Mouse (Mus musculus) heart, embryonic 12.5 days (tissue): ENCODE results near the gene Snrnp35. TPM values are rescaled to one million over a fixed set of nuclear protein-coding genes. Genes with fewer than 3 reads are reported as not detected.

ENCODE experiments used
- ATAC-seq: fragments of 200-750 bp; cut with Nextera tagmentation; 2 replicates; pipeline ENCODE4 v1.8.0; 2017; ENCODE audit warnings: moderate TSS enrichment, moderate library complexity; ENCODE audit not compliant: insufficient number of reproducible peaks, low FRiP score
- H3K27ac ChIP-seq: fragments of 300-500 bp; sonication (generic); 2 replicates; pipeline ENCODE4 v1.5.1; 2016; ENCODE audit warnings: mild to moderate bottlenecking, moderate library complexity; ENCODE audit not compliant: poor library complexity, severe bottlenecking
- H3K27me3 ChIP-seq: fragments of 300-500 bp; sonication (generic); replicated peaks from 2 replicates; pipeline ENCODE4 v1.6.1; 2016; ENCODE audit warnings: mild to moderate bottlenecking, moderate library complexity
- H3K36me3 ChIP-seq: fragments of 300-500 bp; sonication (generic); 2 replicates; pipeline ENCODE4 v1.6.1; 2016; ENCODE audit warnings: mild to moderate bottlenecking, moderate library complexity
- H3K4me1 ChIP-seq: fragments of 300-500 bp; sonication (generic); replicated peaks from 2 replicates; pipeline ENCODE4 v1.6.1; 2016; ENCODE audit warnings: mild to moderate bottlenecking
- H3K4me2 ChIP-seq: fragments of 300-500 bp; sonication (generic); 2 replicates; pipeline ENCODE4 v1.6.1; 2016; ENCODE audit warnings: mild to moderate bottlenecking, moderate library complexity
- H3K4me3 ChIP-seq: fragments of 300-500 bp; sonication (generic); 2 replicates; pipeline ENCODE4 v1.5.1; 2016; ENCODE audit warnings: mild to moderate bottlenecking
- H3K9ac ChIP-seq: fragments of 300-500 bp; sonication (generic); 2 replicates; pipeline ENCODE4 v1.6.1; 2016; ENCODE audit warnings: mild to moderate bottlenecking, moderate library complexity
- H3K9me3 ChIP-seq: fragments of 300-500 bp; sonication (generic); replicated peaks from 2 replicates; pipeline ENCODE4 v1.6.1; 2016; ENCODE audit warnings: mild to moderate bottlenecking, moderate library complexity
- WGBS: fragments of 180-500 bp; shearing (Covaris S2); methylation state at CpG from one replicate; pipeline ENCODE4 v1.1.7; 2016; 5-methylcytosine and 5-hydroxymethylcytosine counted together
- polyA plus RNA-seq: library from polyadenylated mRNA; unstranded; fragments of >200 nt; fragmentation: Nextera tagmentation; extraction: Ambion mirVana; gene quantifications from 2 replicates; pipeline ENCODE4 v1.2.1, GENCODE M21; 2016

Gene Snrnp35
- polyA plus RNA-seq, 1 experiment from 2014 or later = 24.0 TPM

DNA sequence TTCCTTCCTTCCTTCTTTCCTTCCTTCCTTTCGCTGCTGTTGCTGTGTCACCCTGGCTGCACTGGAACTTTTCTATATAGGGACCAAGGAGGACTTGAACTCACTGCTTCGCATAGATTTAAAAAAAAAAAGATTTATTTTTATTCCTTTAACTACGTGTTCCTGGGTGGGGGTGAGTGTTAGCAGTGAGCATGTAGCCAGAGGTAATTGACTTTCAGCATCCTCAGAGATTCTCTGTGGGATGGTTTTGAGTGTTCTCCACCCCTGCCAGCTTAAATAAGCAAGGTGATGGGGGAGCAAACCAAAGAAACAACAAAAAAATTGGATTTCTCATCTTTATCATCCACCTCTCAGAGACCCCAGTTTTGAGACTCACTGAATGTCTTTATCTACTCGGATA is 57.0 kb downstream of the Snrnp35 start:
- no peak for ATAC-seq
- H3K4me2 ChIP-seq = peak overlapping the region; percentile 55
- WGBS = 72% methylated on average over 4 of the region's 4 CpGs
- H3K9me3 ChIP-seq = no peaks in the 10 kb centered on the region
- no peaks in the 10 kb centered on the region for H3K27me3 ChIP-seq
- H3K4me1 ChIP-seq = peaks cover 19% of the 10 kb centered on the region
- H3K36me3 ChIP-seq = peaks cover 22% of the 10 kb centered on the region
- H3K27ac ChIP-seq = peak overlapping the region; percentile 13; the same call in 1 of the 2 replicates
- no peak overlapping the region for H3K9ac ChIP-seq
- peak overlapping the region; percentile 87 for H3K4me3 ChIP-seq

DNA sequence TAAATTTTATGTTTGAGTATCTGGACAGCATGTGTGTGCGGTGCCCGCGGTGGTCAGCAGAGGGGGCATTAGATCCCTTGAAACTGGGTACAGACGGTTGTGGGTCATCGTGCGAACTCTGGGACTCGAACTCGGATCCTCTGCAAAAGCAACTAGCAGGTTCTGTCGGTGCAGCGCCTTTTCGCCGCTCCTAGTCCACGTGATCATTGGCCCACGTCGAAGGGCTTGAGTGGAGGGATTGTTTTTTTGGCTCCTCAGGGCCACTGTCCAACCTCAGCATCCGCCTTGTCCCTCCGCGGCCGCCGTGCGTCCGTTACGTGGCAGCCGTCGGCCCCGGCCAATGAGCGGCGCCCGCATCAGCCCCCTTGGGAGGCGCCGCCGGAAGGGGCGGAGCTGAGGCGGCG is 57.5 kb downstream of the Snrnp35 start, which contains the start of gene Tmed2:
Tmed2 (plus strand) TSS at position 313 of the 404 bp plus-strand sequence.
- Histone ChIP-seq H3K9me3 (no peaks in the 10 kb centered on the region), H3K4me1 (peaks cover 18% of the 10 kb centered on the region), H3K27ac (peak within 1 kb of the TSS; percentile 92), H3K4me2 (peak within 1 kb of the TSS; percentile 80), H3K9ac (peak within 1 kb of the TSS; percentile 94), H3K27me3 (no peaks in the 10 kb centered on the region), H3K4me3 (peak within 1 kb of the TSS; percentile 87), H3K36me3 (peaks cover 27% of the 10 kb centered on the region)
- ATAC-seq = peak; percentile 93
- under 1% methylated on average over 35 of the region's 35 CpGs for WGBS

Other genes starting within 250 kb of the Snrnp35 start
- 7.5 and 7.8 TPM in 2 replicates for gene Pitpnm2, start 233.4 kb upstream of the Snrnp35 start, polyA plus RNA-seq
- 13.4 and 14.8 TPM in 2 replicates for gene Mphosph9, start 155.2 kb upstream of the Snrnp35 start, polyA plus RNA-seq
- 18.2 and 19.4 TPM in 2 replicates for gene 2810006K23Rik, start 155.0 kb upstream of the Snrnp35 start, polyA plus RNA-seq
- 61.2 and 69.9 TPM in 2 replicates for gene Cdk2ap1, start 120.1 kb upstream of the Snrnp35 start, polyA plus RNA-seq
- gene Sbno1, start 57.1 kb upstream of the Snrnp35 start, polyA plus RNA-seq = 71.8 and 75.3 TPM in 2 replicates
- gene Kmt5a, start 43.2 kb upstream of the Snrnp35 start, polyA plus RNA-seq = 81.1 and 85.4 TPM in 2 replicates
- 13.5 and 13.6 TPM in 2 replicates for gene Rilpl2, start 4.8 kb upstream of the Snrnp35 start, polyA plus RNA-seq
- gene Rilpl1, start 48.3 kb downstream of the Snrnp35 start, polyA plus RNA-seq = 27.6 and 29.8 TPM in 2 replicates
- 490 and 502 TPM in 2 replicates for gene Tmed2, start 57.6 kb downstream of the Snrnp35 start, polyA plus RNA-seq
- 8.5 and 8.6 TPM in 2 replicates for gene Ddx55, start 69.7 kb downstream of the Snrnp35 start, polyA plus RNA-seq
- gene Eif2b1, start 96.0 kb downstream of the Snrnp35 start, polyA plus RNA-seq = 61.7 and 61.8 TPM in 2 replicates
- gene Gtf2h3, start 96.0 kb downstream of the Snrnp35 start, polyA plus RNA-seq = 36.9 and 45.3 TPM in 2 replicates
- gene Atp6v0a2, start 145.4 kb downstream of the Snrnp35 start, polyA plus RNA-seq = 41.0 and 45.8 TPM in 2 replicates
- 0.04 TPM in 2 replicates for gene Dnah10, start 242.0 kb downstream of the Snrnp35 start, polyA plus RNA-seq